Mouse (Mus musculus) limb, embryonic 10.5 days (tissue): ENCODE results near the gene Srgap2. TPM values are rescaled to one million over a fixed set of nuclear protein-coding genes. Genes with fewer than 3 reads are reported as not detected.

ENCODE experiments used
- DNase-seq: peaks from one replicate; pipeline ENCODE4 v3.0.0-alpha.2; 2017; ENCODE audit warnings: low spot score
- H3K27ac ChIP-seq: fragments of 300-500 bp; sonication (generic); 2 replicates; pipeline ENCODE4 v1.5.1; 2016; ENCODE audit warnings: mild to moderate bottlenecking
- H3K27me3 ChIP-seq: fragments of 300-500 bp; sonication (generic); 2 replicates; pipeline ENCODE4 v1.6.1; 2016; ENCODE audit warnings: low read depth, mild to moderate bottlenecking; ENCODE audit not compliant: poor library complexity, severe bottlenecking
- H3K36me3 ChIP-seq: fragments of 300-500 bp; sonication (generic); 2 replicates; pipeline ENCODE4 v1.6.1; 2016; ENCODE audit warnings: mild to moderate bottlenecking, moderate library complexity
- H3K4me1 ChIP-seq: fragments of 300-500 bp; sonication (generic); 2 replicates; pipeline ENCODE4 v1.6.1; 2016
- H3K4me3 ChIP-seq: fragments of 300-500 bp; sonication (generic); 2 replicates; pipeline ENCODE4 v1.5.1; 2016; ENCODE audit warnings: mild to moderate bottlenecking, moderate library complexity
- H3K9me3 ChIP-seq: fragments of 300-500 bp; sonication (generic); replicated peaks from 2 replicates; pipeline ENCODE4 v1.6.1; 2016; ENCODE audit warnings: mild to moderate bottlenecking
- WGBS: fragments of 180-500 bp; shearing (Covaris S2); methylation state at CpG from one replicate; pipeline ENCODE4 v1.1.7; 2016; 5-methylcytosine and 5-hydroxymethylcytosine counted together
- polyA plus RNA-seq: library from polyadenylated mRNA; unstranded; fragments of >200 nt; fragmentation: Nextera tagmentation; extraction: Ambion mirVana; gene quantifications from 2 replicates; pipeline ENCODE4 v1.2.1, GENCODE M21; 2016

Gene Srgap2
- polyA plus RNA-seq, 1 experiment from 2014 or later: 17.2 TPM

GRCm38 (mm10) chr1:131478770-131479305 lies 48.3 kb downstream of the Srgap2 start:
- peaks cover 3% of the 10 kb centered on the region; the same call in 1 of the 2 replicates for H3K36me3 ChIP-seq
- no peaks in the 10 kb centered on the region for H3K27me3 ChIP-seq
- no peaks in the 10 kb centered on the region for H3K9me3 ChIP-seq
- WGBS: 80% methylated on average over 2 of the region's 2 CpGs
- DNase-seq: no peak
- no peak overlapping the region for H3K4me3 ChIP-seq
- H3K4me1 ChIP-seq: no peaks in the 10 kb centered on the region
- H3K27ac ChIP-seq: no peak overlapping the region

- H3K27ac ChIP-seq: no peak overlapping the region
- H3K27me3 ChIP-seq: no peaks in the 10 kb centered on the region
- H3K4me1 ChIP-seq: no peaks in the 10 kb centered on the region
- no peak overlapping the region for H3K4me3 ChIP-seq
- H3K9me3 ChIP-seq: no peaks in the 10 kb centered on the region
- H3K36me3 ChIP-seq: no peaks in the 10 kb centered on the region; the same call in 1 of the 2 replicates
- no peak for DNase-seq
These were observed 51.8 kb downstream of the Srgap2 start for GRCm38 (mm10) chr1:131475306-131475705.

- Histone ChIP-seq H3K9me3 (no peaks in the 10 kb centered on the region), H3K36me3 (no peaks in the 10 kb centered on the region), H3K27ac (no peak overlapping the region), H3K4me3 (no peak overlapping the region), H3K4me1 (no peaks in the 10 kb centered on the region), H3K27me3 (no peaks in the 10 kb centered on the region)
- DNase-seq: no peak
These were observed 53.5 kb downstream of the Srgap2 start for GRCm38 (mm10) chr1:131473631-131474118.

- WGBS: 92% methylated on average over 1 of the region's 1 CpGs
- DNase-seq: no peak
- Histone ChIP-seq H3K36me3 (no peaks in the 10 kb centered on the region), H3K27me3 (no peaks in the 10 kb centered on the region), H3K27ac (no peak overlapping the region), H3K9me3 (no peaks in the 10 kb centered on the region), H3K4me3 (no peak overlapping the region), H3K4me1 (no peaks in the 10 kb centered on the region)
These were observed 56.6 kb downstream of the Srgap2 start for GRCm38 (mm10) chr1:131470597-131470996.

GRCm38 (mm10) chr1:131465855-131466254 lies 61.3 kb downstream of the Srgap2 start:
- no peaks in the 10 kb centered on the region for H3K9me3 ChIP-seq
- H3K27ac ChIP-seq: no peak overlapping the region
- no peak for DNase-seq
- no peaks in the 10 kb centered on the region for H3K27me3 ChIP-seq
- H3K4me3 ChIP-seq: no peak overlapping the region
- WGBS: 91% methylated on average over 4 of the region's 4 CpGs
- no peaks in the 10 kb centered on the region for H3K4me1 ChIP-seq
- H3K36me3 ChIP-seq: no peaks in the 10 kb centered on the region

- Histone ChIP-seq H3K27ac (no peak overlapping the region), H3K4me1 (no peaks in the 10 kb centered on the region), H3K4me3 (no peak overlapping the region), H3K36me3 (no peaks in the 10 kb centered on the region), H3K9me3 (no peaks in the 10 kb centered on the region), H3K27me3 (no peaks in the 10 kb centered on the region)
- WGBS: 95% methylated on average over 6 of the region's 6 CpGs
- no peak for DNase-seq
These were observed 63.1 kb downstream of the Srgap2 start for GRCm38 (mm10) chr1:131463953-131464627.

- Histone ChIP-seq H3K9me3 (no peaks in the 10 kb centered on the region), H3K27ac (no peak overlapping the region), H3K36me3 (no peaks in the 10 kb centered on the region), H3K4me3 (no peak overlapping the region), H3K4me1 (no peaks in the 10 kb centered on the region), H3K27me3 (no peaks in the 10 kb centered on the region)
- DNase-seq: no peak
- WGBS: 57% methylated on average over 1 of the region's 1 CpGs
These were observed 64.5 kb downstream of the Srgap2 start for GRCm38 (mm10) chr1:131462541-131463067.

- Histone ChIP-seq H3K36me3 (no peaks in the 10 kb centered on the region), H3K27ac (no peak overlapping the region), H3K4me1 (no peaks in the 10 kb centered on the region), H3K27me3 (no peaks in the 10 kb centered on the region), H3K9me3 (no peaks in the 10 kb centered on the region), H3K4me3 (no peak overlapping the region)
- no peak for DNase-seq
- whole genome bisulfite sequencing: 91% methylated on average over 1 of the region's 1 CpGs
These were observed 66.1 kb downstream of the Srgap2 start for GRCm38 (mm10) chr1:131460914-131461530.

- 80% methylated on average over 3 of the region's 3 CpGs for WGBS
- Histone ChIP-seq H3K4me3 (no peak overlapping the region), H3K27ac (no peak overlapping the region), H3K9me3 (no peaks in the 10 kb centered on the region), H3K36me3 (0 out of 2 replicates have a peak, but pooled peaks cover 3% of the 10 kb centered on the region), H3K27me3 (no peaks in the 10 kb centered on the region), H3K4me1 (peaks cover 21% of the 10 kb centered on the region)
- DNase-seq: no peak
These were observed 71.7 kb downstream of the Srgap2 start for GRCm38 (mm10) chr1:131455355-131455890.

GRCm38 (mm10) chr1:131454386-131454785 lies 72.8 kb downstream of the Srgap2 start:
- H3K36me3 ChIP-seq: 0 out of 2 replicates have a peak, but pooled peaks cover 3% of the 10 kb centered on the region
- peaks cover 21% of the 10 kb centered on the region for H3K4me1 ChIP-seq
- 85% methylated on average over 2 of the region's 2 CpGs for WGBS

GRCm38 (mm10) chr1:131453335-131453734 lies 73.8 kb downstream of the Srgap2 start:
- H3K4me1 ChIP-seq: peaks cover 21% of the 10 kb centered on the region
- DNase-seq: no peak
- H3K9me3 ChIP-seq: no peaks in the 10 kb centered on the region
- WGBS: 24% methylated on average over 1 of the region's 1 CpGs
- no peaks in the 10 kb centered on the region for H3K27me3 ChIP-seq
- no peak overlapping the region for H3K4me3 ChIP-seq
- no peak overlapping the region for H3K27ac ChIP-seq
- 0 out of 2 replicates have a peak, but pooled peaks cover 3% of the 10 kb centered on the region for H3K36me3 ChIP-seq

More at GRCm38 (mm10) chr1:131454386-131454785, 72.8 kb downstream of the Srgap2 start:
- H3K27ac ChIP-seq: no peak overlapping the region
- no peak overlapping the region for H3K4me3 ChIP-seq
- DNase-seq: no peak
- no peaks in the 10 kb centered on the region for H3K27me3 ChIP-seq
- no peaks in the 10 kb centered on the region for H3K9me3 ChIP-seq

- DNase-seq: no peak
- Histone ChIP-seq H3K36me3 (0 out of 2 replicates have a peak, but pooled peaks cover 3% of the 10 kb centered on the region), H3K4me1 (peaks cover 7% of the 10 kb centered on the region), H3K27ac (no peak overlapping the region), H3K9me3 (no peaks in the 10 kb centered on the region), H3K4me3 (no peak overlapping the region), H3K27me3 (no peaks in the 10 kb centered on the region)
- 91% methylated on average over 5 of the region's 5 CpGs for WGBS
These were observed 78.8 kb downstream of the Srgap2 start for GRCm38 (mm10) chr1:131448373-131448772.

- Histone ChIP-seq H3K4me1 (no peaks in the 10 kb centered on the region), H3K4me3 (no peak overlapping the region), H3K27ac (no peak overlapping the region), H3K9me3 (no peaks in the 10 kb centered on the region), H3K27me3 (no peaks in the 10 kb centered on the region), H3K36me3 (0 out of 2 replicates have a peak, but pooled peaks cover 3% of the 10 kb centered on the region)
- 92% methylated on average over 3 of the region's 3 CpGs for WGBS
- DNase-seq: no peak
These were observed 79.8 kb downstream of the Srgap2 start for GRCm38 (mm10) chr1:131447333-131447732.
